8 mouse cellular contexts compared by ENCODE assay signal in the genomic region with DNA sequence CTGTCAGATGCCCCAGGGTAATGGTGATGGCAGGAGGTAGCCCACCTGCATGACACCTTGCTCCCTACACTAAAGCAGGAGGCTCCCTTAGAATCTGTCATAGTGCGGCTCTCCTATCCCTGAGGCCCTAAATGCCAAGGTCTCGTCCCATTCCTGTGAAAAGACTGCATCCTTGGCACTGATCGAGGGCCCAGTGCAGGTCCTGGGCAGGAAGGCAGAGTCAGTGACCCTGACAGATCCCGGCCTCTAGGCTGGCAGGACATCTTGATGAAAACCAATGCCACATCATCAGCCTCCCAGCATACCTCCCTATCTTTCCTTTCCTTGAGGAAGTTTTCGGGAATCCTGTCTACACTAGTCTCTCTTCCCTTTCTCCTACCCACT. TPM values are rescaled to one million over a fixed set of nuclear protein-coding genes. Genes with fewer than 3 reads are reported as not detected.
A peak's percentile ranks its signal among the peaks of the same experiment; 100 is the strongest.
DNase-seq lines count a peak whose midpoint lies in the region; ATAC-seq and TF ChIP-seq lines count a peak whose summit lies in the region.

No protein-coding gene starts in this region.

- peak overlapping the region; percentile 53 for H3K4me3 ChIP-seq in lung, embryonic 16.5 days (ENCODE audit: low read length)
- peak overlapping the region; percentile 53 for H3K4me3 ChIP-seq in limb, embryonic 14.5 days (replicated peaks; ENCODE audit: low read length)
- peak overlapping the region; percentile 48 for H3K4me3 ChIP-seq in stomach, embryonic 16.5 days (replicated peaks; ENCODE audit: low read length)

- peak overlapping the region; percentile 74 for H3K4me2 ChIP-seq in lung, embryonic 16.5 days (ENCODE audit: low read depth, low read length)
- H3K4me2 ChIP-seq in limb, embryonic 14.5 days (replicated peaks; ENCODE audit: low read depth, low read length, severe bottlenecking), result peak overlapping the region; percentile 80
- peak overlapping the region; percentile 81 for H3K4me2 ChIP-seq in stomach, embryonic 16.5 days (ENCODE audit: low read depth, low read length)

- no peaks in the 10 kb centered on the region for H3K36me3 ChIP-seq in lung, embryonic 16.5 days (ENCODE audit: control insufficient read depth, insufficient read depth, low read length)
- no peaks in the 10 kb centered on the region for H3K36me3 ChIP-seq in limb, embryonic 14.5 days (ENCODE audit: control insufficient read depth, insufficient read depth, low read length)
- no peaks in the 10 kb centered on the region for H3K36me3 ChIP-seq in stomach, embryonic 16.5 days (ENCODE audit: control insufficient read depth, insufficient read depth, low read length)

- no peak overlapping the region for H3K27ac ChIP-seq in lung, embryonic 16.5 days (ENCODE audit: low read length)
- 0 out of 2 replicates have a peak overlapping the region, but pooled peaks have one; percentile 73 for H3K27ac ChIP-seq in limb, embryonic 14.5 days (replicated peaks; ENCODE audit: low read depth, low read length)
- H3K27ac ChIP-seq in stomach, embryonic 16.5 days (ENCODE audit: low read length), result 0 out of 2 replicates have a peak overlapping the region, but pooled peaks have one; percentile 70

- H3K9me3 ChIP-seq in lung, embryonic 16.5 days (ENCODE audit: control insufficient read depth, low read length), result no peaks in the 10 kb centered on the region
- no peaks in the 10 kb centered on the region for H3K9me3 ChIP-seq in limb, embryonic 14.5 days (ENCODE audit: control insufficient read depth, low read length)
- no peaks in the 10 kb centered on the region for H3K9me3 ChIP-seq in stomach, embryonic 16.5 days (replicated peaks; ENCODE audit: control insufficient read depth, low read length)

- peaks cover 14% of the 10 kb centered on the region for H3K4me1 ChIP-seq in lung, embryonic 16.5 days (replicated peaks; ENCODE audit: control insufficient read depth, insufficient read depth, low read length)
- peaks cover 12% of the 10 kb centered on the region for H3K4me1 ChIP-seq in limb, embryonic 14.5 days (ENCODE audit: control insufficient read depth, insufficient read depth, low read length)
- peaks cover 12% of the 10 kb centered on the region for H3K4me1 ChIP-seq in stomach, embryonic 16.5 days (ENCODE audit: control insufficient read depth, insufficient read depth, low read length)

- TF ChIP-seq POLR2A in limb, embryonic 14.5 days (IDR thresholded peaks at IDR 0.05; ENCODE audit: borderline replicate concordance, extremely low read depth, insufficient read depth, insufficient read length), result no peak

- ATAC-seq in lung, embryonic 16.5 days (ENCODE audit: low read depth), result no peak
- ATAC-seq in limb, embryonic 14.5 days (ENCODE audit: low FRiP score, low read depth), result no peak
- no peak for ATAC-seq in stomach, embryonic 16.5 days (ENCODE audit: insufficient read depth, low FRiP score)

- WGBS in lung, embryonic 16.5 days, result 57% methylated on average over 5 of the region's 5 CpGs
- WGBS in limb, embryonic 14.5 days, result 66% methylated on average over 5 of the region's 5 CpGs
- 66% methylated on average over 5 of the region's 5 CpGs for WGBS in stomach, embryonic 16.5 days

- peak overlapping the region; percentile 75; the same call in 1 of the 2 replicates for H3K9ac ChIP-seq in lung, embryonic 16.5 days (ENCODE audit: low read length)
- peak overlapping the region; percentile 84 for H3K9ac ChIP-seq in limb, embryonic 14.5 days (ENCODE audit: low read depth, low read length, severe bottlenecking)
- peak overlapping the region; percentile 79 for H3K9ac ChIP-seq in stomach, embryonic 16.5 days (ENCODE audit: low read length)

- peak; percentile 49 for DNase-seq in adrenal gland, adult 8-10 months
- no peak for DNase-seq in adrenal gland, postnatal 10 days
- DNase-seq in lung, postnatal 14 days, result no peak
- DNase-seq in limb, embryonic 14.5 days (ENCODE audit: low spot score), result no peak
- no peak for DNase-seq in urinary bladder, adult 2 months (ENCODE audit: low spot score)
- no peak for DNase-seq in layer of hippocampus, postnatal 36 days

- peaks cover 17% of the 10 kb centered on the region for H3K27me3 ChIP-seq in lung, embryonic 16.5 days (ENCODE audit: control insufficient read depth, insufficient read depth, low read depth, low read length)
- no peaks in the 10 kb centered on the region for H3K27me3 ChIP-seq in limb, embryonic 14.5 days (ENCODE audit: control insufficient read depth, insufficient read depth, low read length)
- no peaks in the 10 kb centered on the region for H3K27me3 ChIP-seq in stomach, embryonic 16.5 days (ENCODE audit: control insufficient read depth, insufficient read depth, low read length)

RNA-seq across cellular contexts. Expression of gene Vwa1, which starts 5.0 kb away (rescaled TPM):
- total RNA-seq in adrenal gland, adult 8-10 months (2022), result 1 to 10 TPM; 3.2 to 6.9 (median 4.7) TPM
- 1 to 10 TPM; 6.6 to 7.9 TPM for total RNA-seq in adrenal gland, postnatal 10 days (2021)
- polyA plus RNA-seq in lung, embryonic 16.5 days (2015; fragmentation: Nextera tagmentation; extraction: Ambion mirVana), result 7.5 and 8.6 TPM in 2 replicates
- polyA plus RNA-seq in limb, embryonic 14.5 days (2012; rRNA removed), result 12.4 and 14.9 TPM in 2 replicates
- 11.9 and 13.9 TPM in 2 replicates for polyA plus RNA-seq in limb, embryonic 14.5 days (2014; fragmentation: Nextera tagmentation; extraction: Ambion mirVana)
- 34.0 and 34.4 TPM in 2 replicates for polyA plus RNA-seq in stomach, embryonic 16.5 days (2015; fragmentation: Nextera tagmentation; extraction: Ambion mirVana)
- 29.3 and 32.1 TPM in 2 replicates for polyA plus RNA-seq in urinary bladder, adult 2 months (2012; rRNA removed)
- total RNA-seq in layer of hippocampus, postnatal 36 days (2021), result 10 to 100 TPM; 10.5 to 11.3 TPM

RNA-seq across cellular contexts. Expression of gene Atad3a, which starts 8.6 kb away (rescaled TPM):
- 10 to 100 TPM; 69.5 to 90.1 (median 77.6) TPM for total RNA-seq in adrenal gland, adult 8-10 months (2022)
- 100 to 1,000 TPM; 118 to 141 TPM for total RNA-seq in adrenal gland, postnatal 10 days (2021)
- polyA plus RNA-seq in lung, embryonic 16.5 days (2015; fragmentation: Nextera tagmentation; extraction: Ambion mirVana), result 68.4 and 73.3 TPM in 2 replicates
- 117 and 135 TPM in 2 replicates for polyA plus RNA-seq in limb, embryonic 14.5 days (2012; rRNA removed)
- 84.8 and 85.2 TPM in 2 replicates for polyA plus RNA-seq in limb, embryonic 14.5 days (2014; fragmentation: Nextera tagmentation; extraction: Ambion mirVana)
- 99.0 and 101 TPM in 2 replicates for polyA plus RNA-seq in stomach, embryonic 16.5 days (2015; fragmentation: Nextera tagmentation; extraction: Ambion mirVana)
- 63.3 and 74.8 TPM in 2 replicates for polyA plus RNA-seq in urinary bladder, adult 2 months (2012; rRNA removed)
- 10 to 100 TPM; 51.8 to 54.0 TPM for total RNA-seq in layer of hippocampus, postnatal 36 days (2021)

RNA-seq across cellular contexts. Expression of gene Tmem88b, which starts 16.2 kb away (rescaled TPM):
- total RNA-seq in adrenal gland, adult 8-10 months (2022), result 1 to 10 TPM in 1 of 4 experiments, under 1 TPM in 3; 0.17 to 1.0 (median 0.62) TPM
- 1 to 10 TPM in 1 of 2 experiments, under 1 TPM in 1; 0.54 to 1.4 TPM for total RNA-seq in adrenal gland, postnatal 10 days (2021)
- 0.15 and 0.21 TPM in 2 replicates for polyA plus RNA-seq in lung, embryonic 16.5 days (2015; fragmentation: Nextera tagmentation; extraction: Ambion mirVana)
- 2.0 and 2.6 TPM in 2 replicates for polyA plus RNA-seq in limb, embryonic 14.5 days (2012; rRNA removed)
- 0.48 and 0.67 TPM in 2 replicates for polyA plus RNA-seq in limb, embryonic 14.5 days (2014; fragmentation: Nextera tagmentation; extraction: Ambion mirVana)
- polyA plus RNA-seq in stomach, embryonic 16.5 days (2015; fragmentation: Nextera tagmentation; extraction: Ambion mirVana), result 0.35 and 0.43 TPM in 2 replicates
- polyA plus RNA-seq in urinary bladder, adult 2 months (2012; rRNA removed), result 0.91 and 0.93 TPM in 2 replicates
- 10 to 100 TPM; 29.6 to 31.8 TPM for total RNA-seq in layer of hippocampus, postnatal 36 days (2021)

RNA-seq across cellular contexts. Expression of gene Ankrd65, which starts 20.8 kb away (rescaled TPM):
- total RNA-seq in adrenal gland, adult 8-10 months (2022), result not detected
- not detected for total RNA-seq in adrenal gland, postnatal 10 days (2021)
- 0.69 and 1.0 TPM in 2 replicates for polyA plus RNA-seq in lung, embryonic 16.5 days (2015; fragmentation: Nextera tagmentation; extraction: Ambion mirVana)
- polyA plus RNA-seq in limb, embryonic 14.5 days (2012; rRNA removed), result 0.23 TPM in 1 of 2 replicates, not detected in the other
- not detected in 2 replicates for polyA plus RNA-seq in limb, embryonic 14.5 days (2014; fragmentation: Nextera tagmentation; extraction: Ambion mirVana)
- 0.31 and 0.35 TPM in 2 replicates for polyA plus RNA-seq in stomach, embryonic 16.5 days (2015; fragmentation: Nextera tagmentation; extraction: Ambion mirVana)
- 0.81 and 0.93 TPM in 2 replicates for polyA plus RNA-seq in urinary bladder, adult 2 months (2012; rRNA removed)
- not detected for total RNA-seq in layer of hippocampus, postnatal 36 days (2021)

RNA-seq across cellular contexts. Expression of gene Mrpl20, which starts 33.2 kb away (rescaled TPM):
- total RNA-seq in adrenal gland, adult 8-10 months (2022), result 100 to 1,000 TPM; 102 to 144 (median 126) TPM
- total RNA-seq in adrenal gland, postnatal 10 days (2021), result 100 to 1,000 TPM; 149 to 168 TPM
- polyA plus RNA-seq in lung, embryonic 16.5 days (2015; fragmentation: Nextera tagmentation; extraction: Ambion mirVana), result 177 and 194 TPM in 2 replicates
- polyA plus RNA-seq in limb, embryonic 14.5 days (2012; rRNA removed), result 72.2 and 97.5 TPM in 2 replicates
- polyA plus RNA-seq in limb, embryonic 14.5 days (2014; fragmentation: Nextera tagmentation; extraction: Ambion mirVana), result 199 and 215 TPM in 2 replicates
- 191 and 199 TPM in 2 replicates for polyA plus RNA-seq in stomach, embryonic 16.5 days (2015; fragmentation: Nextera tagmentation; extraction: Ambion mirVana)
- 78.0 and 96.4 TPM in 2 replicates for polyA plus RNA-seq in urinary bladder, adult 2 months (2012; rRNA removed)
- 10 to 100 TPM; 83.0 to 87.4 TPM for total RNA-seq in layer of hippocampus, postnatal 36 days (2021)
